Mouse (Mus musculus): ENCODE measurements around the gene Hp1bp3.

GRCm38 (mm10) chr4:138172686-138173085 is 43.4 kb upstream of the Hp1bp3 start:
- no peak for TF ChIP-seq POLR2A (IDR thresholded peaks at IDR 0.05; ENCODE audit: low read depth, low read length)
- TF ChIP-seq CTCF (IDR thresholded peaks at IDR 0.05; ENCODE audit: borderline replicate concordance, insufficient read depth, low read length): no peak

Measured in embryonic fibroblast, embryonic 13.5 days (primary cell).